Mouse (Mus musculus): ENCODE measurements around the gene Zkscan4. TPM values are rescaled to one million over a fixed set of nuclear protein-coding genes. Genes with fewer than 3 reads are reported as not detected.

Zkscan4 gene
- total RNA-seq, 4 experiments from 2014 or later = 0.27 to 1.1 (median 0.43) TPM

GRCm38 (mm10) chr13:21506221-21506649 is 27.5 kb downstream of the Zkscan4 start:
- DNase-seq (ENCODE audit: low spot score in 2 of 2) = peak; percentile 51 to 59

GRCm38 (mm10) chr13:21530136-21530535 is 51.4 kb downstream of the Zkscan4 start:
- DNase-seq (ENCODE audit: low spot score in 2 of 2) = no peak

GRCm38 (mm10) chr13:21530781-21531201 is 52.1 kb downstream of the Zkscan4 start, which contains the start of gene Zkscan8:
Gene Zkscan8, minus strand, starts transcription at chr13:21531120.
- peak; percentile 56 to 78 for DNase-seq (ENCODE audit: low spot score in 2 of 2)

Small RNAs within 50 kb of the gene (microRNA-seq; reads per million reads assigned to microRNA genes)
- gene Mir1896 = not detected

Other genes starting within 250 kb of the Zkscan4 start
- not detected for gene Gpx5, start 186.2 kb upstream of the Zkscan4 start, total RNA-seq (2022)
- gene Gpx6, start 166.8 kb upstream of the Zkscan4 start, total RNA-seq (2022) = not detected
- not detected for gene Olfr1367, start 132.0 kb upstream of the Zkscan4 start, total RNA-seq (2022)
- 10 to 100 TPM in 1 of 4 experiments, 1 to 10 TPM in 3; 7.7 to 10.5 (median 8.5) TPM for gene Zscan12, start 116.1 kb upstream of the Zkscan4 start, total RNA-seq (2022)
- gene Zkscan3, start 76.2 kb upstream of the Zkscan4 start, total RNA-seq (2022) = 10 to 100 TPM; 11.5 to 13.3 (median 12.1) TPM
- under 1 TPM in 3 of 4 experiments, not detected in 1; 0.36 to 0.53 (median 0.46) TPM for gene Pgbd1, start 37.8 kb upstream of the Zkscan4 start, total RNA-seq (2022)
- 10 to 100 TPM; 12.9 to 15.9 (median 14.5) TPM for gene Zscan26, start 25.2 kb upstream of the Zkscan4 start, total RNA-seq (2022)
- gene Nkapl, start 10.4 kb upstream of the Zkscan4 start, total RNA-seq (2022) = under 1 TPM in 3 of 4 experiments, not detected in 1; 0.19 to 0.22 (median 0.20) TPM
- gene Gm10065, start 534 bp downstream of the Zkscan4 start, total RNA-seq (2022) = not detected
- 10 to 100 TPM; 20.3 to 26.8 (median 22.2) TPM for gene AK157302, start 16.3 kb downstream of the Zkscan4 start, total RNA-seq (2022)
- 100 to 1,000 TPM in 1 of 4 experiments, 10 to 100 TPM in 3; 74.4 to 112 (median 87.3) TPM for gene Gm11273, start 22.5 kb downstream of the Zkscan4 start, total RNA-seq (2022)
- gene Zkscan8, start 52.2 kb downstream of the Zkscan4 start, total RNA-seq (2022) = 1 to 10 TPM; 4.6 to 9.3 (median 7.2) TPM
- gene Olfr1366, start 63.9 kb downstream of the Zkscan4 start, total RNA-seq (2022) = not detected
- gene Olfr1535, start 81.0 kb downstream of the Zkscan4 start, total RNA-seq (2022) = not detected
- not detected for gene Olfr1364, start 102.9 kb downstream of the Zkscan4 start, total RNA-seq (2022)
- not detected for gene Olfr1362, start 135.1 kb downstream of the Zkscan4 start, total RNA-seq (2022)
- not detected for gene Olfr11, start 163.6 kb downstream of the Zkscan4 start, total RNA-seq (2022)
- not detected for gene Olfr1361, start 184.5 kb downstream of the Zkscan4 start, total RNA-seq (2022)
- not detected for gene Olfr1360, start 198.5 kb downstream of the Zkscan4 start, total RNA-seq (2022)
- not detected for gene Olfr1359, start 219.2 kb downstream of the Zkscan4 start, total RNA-seq (2022)
- gene Hist1h2bl, start 237.2 kb downstream of the Zkscan4 start, total RNA-seq (2022) = 1 to 10 TPM in 3 of 4 experiments, under 1 TPM in 1; 0.99 to 6.6 (median 3.4) TPM
- 1 to 10 TPM in 3 of 4 experiments, not detected in 1; 1.8 to 3.3 (median 2.6) TPM for gene Hist1h2ai, start 237.5 kb downstream of the Zkscan4 start, total RNA-seq (2022)
- not detected for gene Hist1h3h, start 238.8 kb downstream of the Zkscan4 start, total RNA-seq (2022)
- not detected for gene Hist1h2bm, start 243.1 kb downstream of the Zkscan4 start, total RNA-seq (2022)

Data from gastrocnemius, adult 8-10 months (tissue).